Mouse (Mus musculus): ENCODE measurements at regions not wholly inside any gene's neighbourhood (a gene's known extent, or its start where the extent isn't known, plus 50 kb on each side); places are given as distances from the start of the nearest gene placed in this dataset.

DNA sequence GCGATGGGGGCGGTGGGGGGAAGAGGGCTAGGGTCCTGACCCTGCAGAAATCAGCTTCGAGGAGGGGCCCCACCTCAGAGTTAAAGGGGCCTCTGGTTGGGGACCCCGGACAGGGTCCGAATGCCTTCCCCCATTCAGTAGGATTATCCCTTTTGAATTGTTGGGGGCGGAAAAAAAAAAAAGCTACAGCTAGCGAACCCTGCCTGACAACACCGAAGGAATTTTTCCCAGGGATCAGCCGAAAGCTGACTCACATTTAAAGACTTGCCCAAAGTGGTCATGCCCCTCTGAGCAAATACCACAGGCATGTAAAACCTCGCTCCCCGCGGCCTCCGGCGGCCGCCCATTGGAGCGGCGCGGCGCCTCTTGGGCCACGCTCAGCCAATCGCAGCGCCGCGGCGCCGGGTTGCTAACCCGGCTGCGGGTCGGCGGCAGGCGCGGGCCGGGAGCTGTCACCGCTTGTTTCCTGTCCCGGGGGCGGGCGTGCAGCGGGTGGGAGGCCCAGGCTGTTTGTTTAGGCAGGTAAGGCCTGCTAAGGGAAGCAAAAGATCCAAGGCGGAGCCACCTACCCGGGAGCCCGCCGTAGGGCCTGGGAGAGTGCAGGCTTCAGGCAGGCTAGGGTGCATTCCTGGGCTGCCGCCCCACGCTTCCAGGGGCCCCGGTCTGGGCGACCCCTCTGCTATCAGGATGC is 116.5 kb upstream of the Parp11 start:
- TF ChIP-seq POLR2A (IDR thresholded peaks at IDR 0.05; ENCODE audit: borderline replicate concordance, extremely low read depth, insufficient read depth, insufficient read length, poor library complexity, severe bottlenecking) = peak; percentile 47; the same call in 1 of the 2 replicates
- TF ChIP-seq CTCF (IDR thresholded peaks at IDR 0.05; ENCODE audit: borderline replicate concordance, extremely low read depth, insufficient read depth, insufficient read length) = no peak
